Mouse (Mus musculus): ENCODE data around the gene Trcg1.

Trcg1 gene

GRCm38 (mm10) chr9:57233142-57233541, 3.2 kb upstream of the Trcg1 start:
- no peak for DNase-seq (ENCODE audit: low read depth)

GRCm38 (mm10) chr9:57233767-57234166, 2.6 kb upstream of the Trcg1 start:
- no peak for DNase-seq (ENCODE audit: low read depth)

GRCm38 (mm10) chr9:57237705-57238104, 1.3 kb downstream of the Trcg1 start:
- no peak for DNase-seq (ENCODE audit: low read depth)

GRCm38 (mm10) chr9:57238220-57238619, 1.9 kb downstream of the Trcg1 start:
- DNase-seq (ENCODE audit: low read depth), result no peak

GRCm38 (mm10) chr9:57241111-57241510, 4.8 kb downstream of the Trcg1 start:
- DNase-seq (ENCODE audit: low read depth), result no peak

GRCm38 (mm10) chr9:57242916-57243315, 6.6 kb downstream of the Trcg1 start:
- DNase-seq (ENCODE audit: low read depth), result no peak

GRCm38 (mm10) chr9:57244106-57244685, 7.8 kb downstream of the Trcg1 start:
- DNase-seq (ENCODE audit: low read depth), result no peak

- no peak for DNase-seq (ENCODE audit: low read depth)
Observed at GRCm38 (mm10) chr9:57246482-57246881, 10.1 kb downstream of the Trcg1 start.

- DNase-seq (ENCODE audit: low read depth), result no peak
Observed at GRCm38 (mm10) chr9:57247201-57247671, 10.9 kb downstream of the Trcg1 start.

- no peak for DNase-seq (ENCODE audit: low read depth)
Observed at GRCm38 (mm10) chr9:57248030-57248942, 11.9 kb downstream of the Trcg1 start.

- no peak for DNase-seq (ENCODE audit: low read depth)
Observed at GRCm38 (mm10) chr9:57250026-57250425, 13.7 kb downstream of the Trcg1 start.

GRCm38 (mm10) chr9:57251139-57251538, 14.8 kb downstream of the Trcg1 start:
- no peak for DNase-seq (ENCODE audit: low read depth)

- DNase-seq (ENCODE audit: low read depth), result no peak
Observed at GRCm38 (mm10) chr9:57254061-57254460, 17.7 kb downstream of the Trcg1 start.

- DNase-seq (ENCODE audit: low read depth), result no peak
Observed at GRCm38 (mm10) chr9:57254823-57255495, 18.6 kb downstream of the Trcg1 start.

- DNase-seq (ENCODE audit: low read depth), result no peak
Observed at GRCm38 (mm10) chr9:57256309-57256708, 20.0 kb downstream of the Trcg1 start.

- DNase-seq (ENCODE audit: low read depth), result no peak
Observed at GRCm38 (mm10) chr9:57256861-57257260, 20.5 kb downstream of the Trcg1 start.

GRCm38 (mm10) chr9:57257627-57258026, 21.3 kb downstream of the Trcg1 start:
- DNase-seq (ENCODE audit: low read depth), result no peak

- DNase-seq (ENCODE audit: low read depth), result peak; percentile 93
Observed at GRCm38 (mm10) chr9:57259736-57260135, 23.4 kb downstream of the Trcg1 start.

- DNase-seq (ENCODE audit: low read depth), result no peak
Observed at GRCm38 (mm10) chr9:57260940-57261339, 24.6 kb downstream of the Trcg1 start.

GRCm38 (mm10) chr9:57261516-57261912, 25.2 kb downstream of the Trcg1 start:
- DNase-seq (ENCODE audit: low read depth), result no peak

GRCm38 (mm10) chr9:57261913-57262794, 25.8 kb downstream of the Trcg1 start, which contains the start of gene 1700017B05Rik:
1700017B05Rik (minus strand) TSS chr9:57262612.
- peak; percentile 55 for DNase-seq (ENCODE audit: low read depth)

Data from c-Kit-positive CD71-negative TER-119-negative erythroid progenitor cells, embryonic 14.5 days (primary cell).